Mouse (Mus musculus): Measurements from ENCODE around the gene Kif5c. TPM values are rescaled to one million over a fixed set of nuclear protein-coding genes. Genes with fewer than 3 reads are reported as not detected.

Gene Kif5c
- polyA plus RNA-seq, 1 experiment from 2014 or later, result 0.21 TPM

GRCm38 (mm10) chr2:49728896-49729610, 110.0 kb downstream of the Kif5c start:
- Histone ChIP-seq H3K4me1 (peaks cover 43% of the 10 kb centered on the region), H3K9ac (no peak overlapping the region), H3K9me3 (replicated peaks) (no peaks in the 10 kb centered on the region), H3K4me2 (peak overlapping the region; percentile 18), H3K36me3 (no peaks in the 10 kb centered on the region), H3K4me3 (no peak overlapping the region), H3K27me3 (replicated peaks) (no peaks in the 10 kb centered on the region), H3K27ac (no peak overlapping the region)
- 69% methylated on average over 10 of the region's 10 CpGs for WGBS (ENCODE audit: insufficient replicate concordance)
- no peak for ATAC-seq

GRCm38 (mm10) chr2:49729611-49729969, 110.5 kb downstream of the Kif5c start:
- H3K9ac ChIP-seq, result peak overlapping the region; percentile 53
- no peaks in the 10 kb centered on the region for H3K9me3 ChIP-seq (replicated peaks)
- H3K36me3 ChIP-seq, result no peaks in the 10 kb centered on the region
- 57% methylated on average over 2 of the region's 2 CpGs for WGBS (ENCODE audit: insufficient replicate concordance)
- H3K4me3 ChIP-seq, result peak overlapping the region; percentile 40
- H3K27me3 ChIP-seq (replicated peaks), result no peaks in the 10 kb centered on the region
- no peak for ATAC-seq
- H3K4me1 ChIP-seq, result peaks cover 45% of the 10 kb centered on the region
- H3K27ac ChIP-seq, result peak overlapping the region; percentile 78
- peak overlapping the region; percentile 65 for H3K4me2 ChIP-seq

DNA sequence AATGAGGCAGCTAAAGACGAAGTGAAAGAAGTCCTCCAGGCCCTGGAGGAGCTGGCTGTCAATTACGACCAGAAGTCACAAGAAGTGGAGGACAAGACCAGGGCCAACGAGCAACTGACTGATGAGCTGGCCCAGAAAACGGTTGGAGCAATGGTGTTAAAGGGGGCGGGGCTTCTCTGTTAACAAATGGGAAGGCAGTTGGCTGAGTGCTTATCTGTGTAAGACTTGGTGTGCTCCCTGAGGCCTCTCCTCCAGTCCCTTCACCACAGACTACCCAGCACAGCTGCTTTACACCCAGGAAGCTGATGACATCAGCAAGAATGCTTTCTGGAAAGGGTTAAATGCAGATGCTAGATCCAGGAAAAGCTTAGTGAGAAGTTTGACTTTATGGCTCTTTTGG, 111.1 kb downstream of the Kif5c start:
- H3K27me3 ChIP-seq (replicated peaks), result no peaks in the 10 kb centered on the region
- H3K9me3 ChIP-seq (replicated peaks), result no peaks in the 10 kb centered on the region
- H3K4me2 ChIP-seq, result peak overlapping the region; percentile 65
- H3K9ac ChIP-seq, result peak overlapping the region; percentile 53
- peak overlapping the region; percentile 40 for H3K4me3 ChIP-seq
- H3K27ac ChIP-seq, result peak overlapping the region; percentile 78
- peaks cover 45% of the 10 kb centered on the region for H3K4me1 ChIP-seq
- no peaks in the 10 kb centered on the region for H3K36me3 ChIP-seq
- 8% methylated on average over 5 of the region's 5 CpGs for WGBS (ENCODE audit: insufficient replicate concordance)
- ATAC-seq, result peak; percentile 97

DNA sequence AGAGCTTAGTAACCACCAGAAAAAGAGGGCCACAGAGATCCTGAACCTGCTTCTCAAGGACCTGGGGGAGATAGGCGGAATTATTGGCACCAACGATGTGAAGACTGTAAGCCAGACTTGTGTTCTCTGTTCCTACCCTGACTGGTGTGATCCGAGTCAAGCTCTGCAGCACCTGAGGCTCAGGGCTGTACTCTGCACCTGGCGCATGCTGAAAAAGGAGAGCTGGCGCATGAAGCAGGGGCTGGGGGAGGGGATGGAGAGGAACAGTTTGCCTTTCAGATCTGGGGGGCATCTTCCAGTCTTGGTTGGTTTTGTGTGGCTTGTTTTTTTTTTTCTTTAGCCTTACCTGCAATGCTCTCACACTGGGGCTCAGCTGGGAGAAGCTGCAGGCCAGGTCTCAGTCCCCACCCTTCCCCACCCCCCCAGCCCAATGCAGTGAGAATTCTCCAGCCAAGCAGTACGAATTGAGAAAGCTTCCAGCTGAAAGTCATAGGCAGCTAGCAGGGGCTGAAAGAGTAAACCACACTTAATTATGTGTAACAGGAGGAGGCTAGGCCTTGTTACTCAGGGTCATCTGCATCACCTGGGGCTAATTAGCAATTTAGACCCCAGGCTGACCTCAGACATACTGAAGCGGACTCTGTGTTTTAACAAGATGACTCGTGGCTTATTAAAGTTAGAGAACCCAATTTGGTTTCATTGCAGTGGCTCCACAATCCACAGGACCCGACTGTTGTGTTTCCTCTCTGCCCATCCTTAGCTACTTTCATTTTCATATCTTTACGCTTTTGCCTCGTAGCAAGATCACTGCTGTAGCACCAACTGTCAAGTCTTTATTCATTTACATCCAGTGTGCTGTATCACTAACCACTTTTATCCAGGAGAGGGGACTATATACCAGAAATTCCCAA, 113.9 kb downstream of the Kif5c start:
- ATAC-seq, result no peak
- Histone ChIP-seq H3K4me2 (peak overlapping the region; percentile 32), H3K9ac (no peak overlapping the region; the same call in 1 of the 2 replicates), H3K4me1 (peaks cover 36% of the 10 kb centered on the region), H3K4me3 (no peak overlapping the region), H3K27ac (no peak overlapping the region), H3K9me3 (replicated peaks) (no peaks in the 10 kb centered on the region), H3K36me3 (no peaks in the 10 kb centered on the region), H3K27me3 (replicated peaks) (no peaks in the 10 kb centered on the region)
- WGBS (ENCODE audit: insufficient replicate concordance), result 65% methylated on average over 11 of the region's 11 CpGs

DNA sequence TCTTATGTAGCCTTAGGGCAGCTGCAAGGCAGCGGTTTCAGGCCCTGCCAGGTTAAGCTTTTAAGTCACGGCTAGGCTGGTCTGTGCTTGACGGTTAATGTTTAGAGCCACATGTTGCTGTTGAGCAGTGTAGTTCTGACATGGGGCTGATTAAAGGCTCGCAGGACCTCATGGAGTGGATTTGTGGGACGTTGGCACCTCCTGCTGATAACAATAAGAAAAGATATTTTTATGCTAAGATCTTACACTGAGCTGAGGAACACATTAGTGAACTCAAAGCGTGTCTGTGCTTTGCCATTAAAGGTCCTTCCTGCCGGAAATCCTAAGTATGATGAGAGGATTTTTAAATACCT, 114.5 kb downstream of the Kif5c start:
- no peaks in the 10 kb centered on the region for H3K36me3 ChIP-seq
- ATAC-seq, result no peak
- 51% methylated on average over 7 of the region's 7 CpGs for WGBS (ENCODE audit: insufficient replicate concordance)

GRCm38 (mm10) chr2:49734013-49734780, 115.1 kb downstream of the Kif5c start:
- Histone ChIP-seq H3K36me3 (no peaks in the 10 kb centered on the region), H3K9me3 (replicated peaks) (no peaks in the 10 kb centered on the region), H3K27me3 (replicated peaks) (no peaks in the 10 kb centered on the region), H3K27ac (no peak overlapping the region), H3K4me2 (peak overlapping the region; percentile 24; the same call in 1 of the 2 replicates), H3K9ac (no peak overlapping the region), H3K4me1 (peaks cover 30% of the 10 kb centered on the region), H3K4me3 (no peak overlapping the region)
- ATAC-seq, result no peak
- WGBS (ENCODE audit: insufficient replicate concordance), result 48% methylated on average over 7 of the region's 7 CpGs

More for the DNA sequence above, 114.5 kb downstream of the Kif5c start:
- H3K27me3 ChIP-seq (replicated peaks), result no peaks in the 10 kb centered on the region
- H3K9ac ChIP-seq, result no peak overlapping the region
- no peaks in the 10 kb centered on the region for H3K9me3 ChIP-seq (replicated peaks)
- no peak overlapping the region for H3K27ac ChIP-seq
- H3K4me2 ChIP-seq, result peak overlapping the region; percentile 32
- H3K4me1 ChIP-seq, result peaks cover 35% of the 10 kb centered on the region
- H3K4me3 ChIP-seq, result no peak overlapping the region

GRCm38 (mm10) chr2:49735386-49735785, 116.3 kb downstream of the Kif5c start:
- H3K9ac ChIP-seq, result no peak overlapping the region
- 76% methylated on average over 13 of the region's 13 CpGs for WGBS (ENCODE audit: insufficient replicate concordance)

GRCm38 (mm10) chr2:49739046-49739445, 119.9 kb downstream of the Kif5c start:
- 70% methylated on average over 5 of the region's 5 CpGs for WGBS (ENCODE audit: insufficient replicate concordance)
- Histone ChIP-seq H3K27me3 (replicated peaks) (no peaks in the 10 kb centered on the region), H3K36me3 (no peaks in the 10 kb centered on the region), H3K4me2 (no peak overlapping the region), H3K9me3 (replicated peaks) (no peaks in the 10 kb centered on the region), H3K4me3 (no peak overlapping the region), H3K9ac (no peak overlapping the region), H3K27ac (no peak overlapping the region), H3K4me1 (peaks cover 1% of the 10 kb centered on the region; the same call in 1 of the 2 replicates)
- ATAC-seq, result no peak

More at GRCm38 (mm10) chr2:49735386-49735785, 116.3 kb downstream of the Kif5c start:
- Histone ChIP-seq H3K27me3 (replicated peaks) (no peaks in the 10 kb centered on the region), H3K4me2 (no peak overlapping the region), H3K36me3 (no peaks in the 10 kb centered on the region), H3K27ac (no peak overlapping the region), H3K4me1 (peaks cover 19% of the 10 kb centered on the region), H3K4me3 (no peak overlapping the region), H3K9me3 (replicated peaks) (no peaks in the 10 kb centered on the region)
- ATAC-seq, result no peak

- no peak for ATAC-seq
- 52% methylated on average over 6 of the region's 6 CpGs for WGBS (ENCODE audit: insufficient replicate concordance)
- no peak overlapping the region for H3K9ac ChIP-seq
- H3K36me3 ChIP-seq, result no peaks in the 10 kb centered on the region
- H3K4me3 ChIP-seq, result no peak overlapping the region
- no peaks in the 10 kb centered on the region for H3K9me3 ChIP-seq (replicated peaks)
- no peaks in the 10 kb centered on the region; the same call in 1 of the 2 replicates for H3K4me1 ChIP-seq
- no peak overlapping the region for H3K27ac ChIP-seq
- H3K27me3 ChIP-seq (replicated peaks), result no peaks in the 10 kb centered on the region
- no peak overlapping the region for H3K4me2 ChIP-seq
Observed at GRCm38 (mm10) chr2:49741026-49741425, 121.9 kb downstream of the Kif5c start.

DNA sequence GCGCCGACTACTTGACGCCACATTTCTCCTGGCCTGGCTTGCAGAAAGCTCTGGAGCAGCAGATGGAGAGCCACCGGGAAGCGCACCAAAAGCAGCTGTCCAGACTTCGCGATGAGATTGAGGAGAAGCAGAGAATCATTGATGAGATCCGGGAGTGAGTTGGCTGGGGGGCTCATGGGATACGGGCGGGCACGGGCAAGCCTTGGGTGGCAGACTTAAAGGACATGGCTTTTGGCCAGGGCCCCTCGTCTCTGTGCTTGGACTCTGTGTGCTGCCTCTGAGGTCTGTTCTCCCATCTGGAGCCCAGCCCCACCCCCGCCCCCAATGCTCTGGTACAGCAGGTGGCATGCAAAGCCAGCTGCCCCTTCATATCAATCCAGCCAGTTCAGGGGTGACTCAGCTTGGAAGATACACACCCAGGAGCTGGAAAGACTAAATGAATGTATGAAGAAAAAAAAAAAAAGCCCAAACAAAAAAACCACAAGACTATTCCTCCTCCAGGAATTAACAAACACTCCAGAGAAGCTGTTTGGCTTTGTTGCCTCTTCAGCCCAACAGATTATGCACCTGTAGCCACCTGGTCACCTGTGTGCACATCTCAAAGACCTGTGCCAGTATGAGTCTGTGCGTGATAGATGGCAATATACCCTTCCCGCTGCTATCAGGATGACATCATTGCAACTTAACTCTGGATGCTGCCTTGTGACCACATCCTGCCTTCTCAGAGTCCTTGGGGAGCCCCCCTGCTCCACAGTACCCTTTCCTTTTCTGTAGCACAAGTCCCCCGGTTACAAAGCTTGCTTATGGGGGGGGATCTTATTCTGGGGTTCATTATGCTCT, 123.0 kb downstream of the Kif5c start:
- no peak overlapping the region for H3K9ac ChIP-seq
- 64% methylated on average over 16 of the region's 16 CpGs for WGBS (ENCODE audit: insufficient replicate concordance)
- no peak for ATAC-seq

GRCm38 (mm10) chr2:49742919-49743318, 123.8 kb downstream of the Kif5c start:
- no peaks in the 10 kb centered on the region for H3K27me3 ChIP-seq (replicated peaks)

More for the DNA sequence above, 123.0 kb downstream of the Kif5c start:
- Histone ChIP-seq H3K4me2 (no peak overlapping the region), H3K4me1 (no peaks in the 10 kb centered on the region; the same call in 1 of the 2 replicates), H3K27ac (no peak overlapping the region), H3K27me3 (replicated peaks) (no peaks in the 10 kb centered on the region), H3K36me3 (no peaks in the 10 kb centered on the region), H3K9me3 (replicated peaks) (no peaks in the 10 kb centered on the region), H3K4me3 (no peak overlapping the region)

More at GRCm38 (mm10) chr2:49742919-49743318, 123.8 kb downstream of the Kif5c start:
- no peak for ATAC-seq
- Histone ChIP-seq H3K27ac (no peak overlapping the region), H3K4me2 (no peak overlapping the region), H3K36me3 (no peaks in the 10 kb centered on the region), H3K9me3 (replicated peaks) (no peaks in the 10 kb centered on the region), H3K4me3 (no peak overlapping the region), H3K9ac (no peak overlapping the region), H3K4me1 (no peaks in the 10 kb centered on the region; the same call in 1 of the 2 replicates)
- WGBS (ENCODE audit: insufficient replicate concordance), result 69% methylated on average over 4 of the region's 4 CpGs
